ENCODE assay signal across 30 mouse cellular contexts in genomic region chr12:4587846-4588245, GRCm38 (mm10). TPM values are rescaled to one million over a fixed set of nuclear protein-coding genes. Genes with fewer than 3 reads are reported as not detected.
A peak's percentile ranks its signal among the peaks of the same experiment; 100 is the strongest.
DNase-seq lines count a peak whose midpoint lies in the region; ATAC-seq lines count a peak whose summit lies in the region.
"Had no signal": no experiment of that assay in that cellular context is flagged by ENCODE, and none has a peak within 500 bp of the region (broad histone marks: within the 10 kb centered on the region; RNA-seq: fewer than 3 reads in every experiment).

No protein-coding gene starts in this region.

- H3K4me3 ChIP-seq in forebrain, embryonic 14.5 days (ENCODE audit: low read depth, low read length) = no peak overlapping the region
- H3K4me3 ChIP-seq: forebrain, embryonic 10.5 days; forebrain, embryonic 15.5 days; heart, adult 2 months; heart, embryonic 10.5 days; heart, embryonic 13.5 days had no signal

- WGBS in forebrain, embryonic 14.5 days = 79% methylated on average over 2 of the region's 2 CpGs

- H3K27ac ChIP-seq in forebrain, embryonic 14.5 days (ENCODE audit: low read depth, low read length) = no peak overlapping the region
- H3K27ac ChIP-seq: forebrain, embryonic 10.5 days; forebrain, embryonic 15.5 days; heart, adult 2 months; heart, embryonic 10.5 days; heart, embryonic 13.5 days; hindbrain, embryonic 14.5 days; hindbrain, postnatal 0 days had no signal

- no peaks in the 10 kb centered on the region for H3K36me3 ChIP-seq in forebrain, embryonic 14.5 days (ENCODE audit: control insufficient read depth, insufficient read depth, low read length)
- H3K36me3 ChIP-seq: forebrain, embryonic 10.5 days; forebrain, embryonic 15.5 days; heart, embryonic 10.5 days; heart, embryonic 13.5 days had no signal

- no peaks in the 10 kb centered on the region for H3K27me3 ChIP-seq in forebrain, embryonic 14.5 days (replicated peaks; ENCODE audit: control insufficient read depth, insufficient read depth, low read length)
- H3K27me3 ChIP-seq: forebrain, embryonic 15.5 days; heart, embryonic 13.5 days; Patski had no signal

- no peak overlapping the region for H3K4me2 ChIP-seq in forebrain, embryonic 14.5 days (ENCODE audit: low read length)
- H3K4me2 ChIP-seq: forebrain, embryonic 15.5 days; heart, embryonic 13.5 days; hindbrain, embryonic 14.5 days had no signal

- no peak for ATAC-seq in forebrain, embryonic 14.5 days
- ATAC-seq: inflammation-experienced regulatory T-cells, adult 6 months; intestine, embryonic 16.5 days; Patski had no signal

- H3K9ac ChIP-seq in forebrain, embryonic 14.5 days (ENCODE audit: low read length) = no peak overlapping the region
- H3K9ac ChIP-seq: forebrain, embryonic 15.5 days; heart, embryonic 13.5 days; hindbrain, embryonic 14.5 days had no signal

- no peaks in the 10 kb centered on the region for H3K9me3 ChIP-seq in forebrain, embryonic 14.5 days (replicated peaks; ENCODE audit: control insufficient read depth, low read length)
- H3K9me3 ChIP-seq: forebrain, embryonic 10.5 days; forebrain, embryonic 15.5 days; heart, embryonic 10.5 days; heart, embryonic 13.5 days had no signal

- H3K4me1 ChIP-seq in forebrain, embryonic 14.5 days (ENCODE audit: control insufficient read depth, insufficient read depth, low read length) = no peaks in the 10 kb centered on the region

- peak; percentile 19 for DNase-seq in ovary, adult 18-20 months (ENCODE audit: low spot score)
- no peak for DNase-seq in ovary, postnatal 10 days (ENCODE audit: low spot score)
- peak; percentile 25 for DNase-seq in adipocyte (ENCODE audit: low spot score)
- peak; percentile 36 for DNase-seq in adrenal gland, postnatal 25 days
- no peak for DNase-seq in spleen, postnatal 14 days (ENCODE audit: low spot score in 2 of 2)
- no peak for DNase-seq in forebrain, embryonic 14.5 days (ENCODE audit: low spot score)
- DNase-seq: cerebellum, adult 18-20 months; cerebellum, adult 9-10 months; cerebellum, postnatal 14 days; gastrocnemius, postnatal 25 days; heart, adult 2 months; heart, postnatal 14 days; heart, postnatal 4 days; kidney, adult 18-20 months had no signal

RNA-seq across cellular contexts. Expression of gene Itsn2, which starts 4.6 kb away (rescaled TPM):
- 57.2 and 63.3 TPM in 2 replicates for total RNA-seq in adrenal gland, postnatal 25 days (2021)
- polyA plus RNA-seq in forebrain, embryonic 14.5 days (2014; fragmentation: Nextera tagmentation; extraction: Ambion mirVana) = 13.0 and 14.5 TPM in 2 replicates

RNA-seq across cellular contexts. Expression of gene Gm3625, which starts 4.9 kb away (rescaled TPM):
- total RNA-seq in adrenal gland, postnatal 25 days (2021) = not detected in 2 replicates
- polyA plus RNA-seq in forebrain, embryonic 14.5 days (2014; fragmentation: Nextera tagmentation; extraction: Ambion mirVana) = not detected in 2 replicates
- total RNA-seq: ES-E14; gastrocnemius, adult 8-10 months; gastrocnemius, postnatal 25 days; heart, adult 2 months; heart, postnatal 14 days; heart, postnatal 4 days; hindbrain, postnatal 0 days had no signal
- polyA plus RNA-seq: embryonic facial prominence, embryonic 11.5 days; embryonic facial prominence, embryonic 14.5 days; forebrain, embryonic 10.5 days; forebrain, embryonic 15.5 days; gonadal fat pad, adult 2 months; heart, adult 2 months; heart, embryonic 10.5 days; heart, embryonic 13.5 days; heart, embryonic 16.5 days; hindbrain, embryonic 11.5 days; hindbrain, embryonic 14.5 days; hindbrain, postnatal 0 days; inflammation-experienced regulatory T-cells, adult 6 months; intestine, embryonic 16.5 days; Patski had no signal

Comparison
In these comparisons a context has a peak if more than half of its experiments do, and no peak if none do; other contexts are left out.
1. DNase-seq: peak in ovary, adult 18-20 months (single experiment), adipocyte (single experiment) and adrenal gland, postnatal 25 days (single experiment); none in ovary, postnatal 10 days (single experiment), spleen, postnatal 14 days (0 of 2) and forebrain, embryonic 14.5 days (single experiment).